Mouse (Mus musculus): Measurements from ENCODE around the gene Fbxw2.
"Not testable (repeated sequence)": the region's sequence is repeated elsewhere in the genome, so short reads cannot be mapped to it uniquely, and the experiment has no call there.

Fbxw2 gene

GRCm38 (mm10) chr2:34825827-34826459 is at the start of gene Fbxw2:
Fbxw2 (minus strand) TSS chr2:34826311.
- ATAC-seq (ENCODE audit: low TSS enrichment), result peak; percentile 99

- no peak for ATAC-seq (ENCODE audit: low TSS enrichment)
Observed at GRCm38 (mm10) chr2:34874816-34875345, 48.8 kb upstream of the Fbxw2 start, which contains the start of gene Psmd5. Psmd5 (minus strand) TSS chr2:34874968.

- ATAC-seq (ENCODE audit: low TSS enrichment), result no peak
Observed at GRCm38 (mm10) chr2:34874271-34874670, 48.2 kb upstream of the Fbxw2 start, which contains the start of gene Cutal. Cutal (plus strand) TSS chr2:34874396.

GRCm38 (mm10) chr2:34870520-34871474 is 44.7 kb upstream of the Fbxw2 start:
- peak; percentile 97 for ATAC-seq (ENCODE audit: low TSS enrichment)

- ATAC-seq (ENCODE audit: low TSS enrichment), result no peak
Observed at GRCm38 (mm10) chr2:34869680-34870079, 43.6 kb upstream of the Fbxw2 start.

GRCm38 (mm10) chr2:34857728-34858127 is 31.6 kb upstream of the Fbxw2 start:
- no peak for ATAC-seq (ENCODE audit: low TSS enrichment)

- no peak for ATAC-seq (ENCODE audit: low TSS enrichment)
Observed at GRCm38 (mm10) chr2:34855265-34855664, 29.2 kb upstream of the Fbxw2 start.

- ATAC-seq (ENCODE audit: low TSS enrichment), result no peak
Observed at GRCm38 (mm10) chr2:34847702-34848101, 21.6 kb upstream of the Fbxw2 start.

GRCm38 (mm10) chr2:34843211-34843939 is 17.3 kb upstream of the Fbxw2 start:
- ATAC-seq (ENCODE audit: low TSS enrichment), result peak; percentile 64; the same call in 1 of the 2 replicates

- ATAC-seq (ENCODE audit: low TSS enrichment), result peak; percentile 95
Observed at GRCm38 (mm10) chr2:34841706-34842105, 15.6 kb upstream of the Fbxw2 start.

- not testable (repeated sequence) for ATAC-seq (ENCODE audit: low TSS enrichment)
Observed at GRCm38 (mm10) chr2:34840143-34840542, 14.0 kb upstream of the Fbxw2 start.

GRCm38 (mm10) chr2:34835669-34836068 is 9.6 kb upstream of the Fbxw2 start:
- ATAC-seq (ENCODE audit: low TSS enrichment), result no peak

- ATAC-seq (ENCODE audit: low TSS enrichment), result no peak
Observed at GRCm38 (mm10) chr2:34833624-34834023, 7.5 kb upstream of the Fbxw2 start.

- not testable (repeated sequence) for ATAC-seq (ENCODE audit: low TSS enrichment)
Observed at GRCm38 (mm10) chr2:34832766-34833457, 6.8 kb upstream of the Fbxw2 start, which contains the start of gene Gm34653. Gm34653 (plus strand) TSS chr2:34833007.

GRCm38 (mm10) chr2:34830066-34830465 is 4.0 kb upstream of the Fbxw2 start:
- ATAC-seq (ENCODE audit: low TSS enrichment), result not testable (repeated sequence)

GRCm38 (mm10) chr2:34828026-34828425 is 1.9 kb upstream of the Fbxw2 start:
- no peak for ATAC-seq (ENCODE audit: low TSS enrichment)

GRCm38 (mm10) chr2:34827591-34827990 is 1.5 kb upstream of the Fbxw2 start:
- ATAC-seq (ENCODE audit: low TSS enrichment), result no peak

- ATAC-seq (ENCODE audit: low TSS enrichment), result 0 out of 2 replicates have a peak, but pooled peaks have one; percentile 24
Observed at GRCm38 (mm10) chr2:34826460-34827231, 535 bp upstream of the Fbxw2 start.

- ATAC-seq (ENCODE audit: low TSS enrichment), result no peak
Observed at GRCm38 (mm10) chr2:34818492-34818891, 7.6 kb downstream of the Fbxw2 start.

- ATAC-seq (ENCODE audit: low TSS enrichment), result not testable (repeated sequence)
Observed at GRCm38 (mm10) chr2:34815893-34816292, 10.2 kb downstream of the Fbxw2 start.

All from frontal cortex, adult (tissue).